Mouse (Mus musculus) adrenal gland (tissue): ENCODE data around the gene Map4k4.

Source experiments
- intact Hi-C: fragments of 180-260 bp; cut with DNase I; formaldehyde crosslinking; loops from one replicate; pipeline ENCODE4 v1.15.1; 2025

The Map4k4 gene

DNA sequence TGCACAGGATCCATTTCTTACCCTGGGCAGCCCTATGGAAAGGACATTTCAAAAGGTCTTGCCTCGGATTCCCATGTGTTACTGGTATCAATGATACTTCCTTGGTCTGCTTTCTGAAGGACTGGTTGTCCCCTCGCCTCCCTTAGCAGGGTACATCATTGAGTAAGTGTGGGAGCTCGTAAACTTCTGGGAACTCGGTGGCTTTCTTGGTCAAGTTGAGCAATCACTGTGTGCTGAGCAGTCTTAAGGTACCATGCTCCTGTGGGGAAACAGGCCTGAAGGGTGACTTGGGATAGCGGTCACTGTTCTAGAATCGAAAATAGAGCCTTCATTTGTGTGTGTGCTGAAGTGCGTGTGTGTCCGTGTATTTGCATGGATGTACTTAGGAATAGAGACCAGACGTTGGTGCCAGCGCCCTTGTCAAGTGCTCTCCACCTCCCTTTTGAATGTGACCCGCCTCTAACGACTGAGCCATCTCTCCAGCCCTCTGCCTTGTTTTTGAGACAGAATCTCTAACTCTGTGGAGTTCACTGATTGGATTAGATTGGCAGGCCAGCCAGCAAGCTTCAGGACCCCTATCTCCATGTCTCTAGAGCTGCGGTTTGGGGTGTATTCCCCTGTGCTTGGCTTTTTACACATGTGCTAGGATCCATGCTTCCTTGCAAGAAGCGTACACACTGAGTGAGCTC lies 129.7 kb downstream of the Map4k4 start:
- intact Hi-C loops = no loop called here

DNA sequence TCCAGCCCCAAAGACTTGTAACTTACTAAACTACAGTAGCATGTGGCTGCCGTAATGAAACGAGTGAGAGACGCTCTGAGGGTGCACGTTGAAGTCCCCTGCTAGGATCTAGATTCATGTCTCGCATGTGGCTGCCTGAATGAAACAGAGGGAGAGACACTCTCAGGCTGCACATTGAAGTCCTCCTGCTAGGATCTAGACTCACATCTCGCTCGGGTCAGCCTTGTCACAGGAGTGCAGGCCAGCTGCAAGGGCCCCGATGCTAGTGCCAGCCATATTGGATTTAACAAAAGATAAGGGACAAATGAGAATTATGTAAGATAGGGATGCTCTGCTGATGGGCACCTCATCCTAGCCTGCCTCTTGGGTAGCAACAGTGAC lies 130.3 kb downstream of the Map4k4 start:
- intact Hi-C loops = no loop called here

- intact Hi-C loops = no loop called here
Observed at GRCm38 (mm10) chr1:40031626-40032025, 130.9 kb downstream of the Map4k4 start.

DNA sequence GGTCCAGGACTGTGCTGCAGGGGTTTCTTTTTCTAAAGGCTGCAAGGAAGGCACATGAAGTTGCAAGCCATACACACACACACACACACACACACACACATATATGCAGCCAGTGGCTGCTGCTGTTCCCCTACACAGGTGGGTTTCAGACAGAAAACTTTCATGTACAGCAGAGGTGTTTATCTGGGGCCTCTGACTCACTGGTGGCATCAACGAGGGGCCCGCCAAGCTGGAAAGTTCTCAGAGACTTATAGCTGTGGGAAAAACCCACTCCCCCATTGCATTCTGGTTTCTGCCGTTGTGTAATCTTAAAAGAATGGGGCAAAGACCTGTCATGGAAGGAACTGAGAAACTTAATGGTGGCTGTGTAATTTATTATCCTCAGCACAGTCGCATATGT lies 132.6 kb downstream of the Map4k4 start:
- intact Hi-C loops = no loop called here

GRCm38 (mm10) chr1:40033743-40034420 lies 133.2 kb downstream of the Map4k4 start:
- intact Hi-C loops = no loop called here

DNA sequence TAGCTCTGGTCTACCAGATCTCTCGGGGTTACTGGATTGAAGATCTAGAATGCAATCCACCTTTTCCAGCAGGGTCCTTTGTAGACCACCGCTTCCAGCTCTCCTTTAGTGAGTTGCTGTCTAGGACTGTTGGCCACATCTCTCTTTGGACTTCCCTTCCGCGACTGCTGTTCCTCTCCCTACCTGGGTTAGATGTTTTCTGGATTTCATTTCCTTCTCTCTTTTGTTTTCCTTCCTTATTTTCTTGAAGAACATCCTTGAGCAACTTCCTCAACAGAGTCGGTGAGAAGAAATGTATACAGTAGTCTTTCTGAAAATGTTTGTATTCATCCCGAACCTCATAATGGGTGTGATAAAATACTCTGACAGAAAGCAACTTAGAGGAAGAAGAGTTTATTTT lies 137.1 kb downstream of the Map4k4 start:
- intact Hi-C loops = no loop called here

DNA sequence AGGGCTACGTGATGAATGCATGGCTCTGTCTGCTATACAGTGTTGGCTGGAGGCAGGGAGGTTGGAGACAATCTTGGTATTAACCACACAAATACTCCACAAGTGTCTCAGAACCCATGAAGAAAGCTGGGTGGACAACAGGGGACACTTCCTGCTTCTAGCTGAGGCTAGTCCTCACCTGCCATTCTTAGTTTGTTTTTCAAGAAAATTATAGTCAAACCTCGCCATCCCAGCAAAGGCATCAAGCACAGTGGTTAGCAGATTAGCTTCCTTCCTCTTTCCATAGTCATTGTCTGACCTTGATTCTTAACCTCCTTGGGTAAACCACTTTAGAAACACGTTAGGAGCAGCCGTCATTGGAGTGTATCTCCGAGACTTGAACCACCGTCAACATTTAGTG lies 145.0 kb downstream of the Map4k4 start:
- intact Hi-C loops = no loop called here

DNA sequence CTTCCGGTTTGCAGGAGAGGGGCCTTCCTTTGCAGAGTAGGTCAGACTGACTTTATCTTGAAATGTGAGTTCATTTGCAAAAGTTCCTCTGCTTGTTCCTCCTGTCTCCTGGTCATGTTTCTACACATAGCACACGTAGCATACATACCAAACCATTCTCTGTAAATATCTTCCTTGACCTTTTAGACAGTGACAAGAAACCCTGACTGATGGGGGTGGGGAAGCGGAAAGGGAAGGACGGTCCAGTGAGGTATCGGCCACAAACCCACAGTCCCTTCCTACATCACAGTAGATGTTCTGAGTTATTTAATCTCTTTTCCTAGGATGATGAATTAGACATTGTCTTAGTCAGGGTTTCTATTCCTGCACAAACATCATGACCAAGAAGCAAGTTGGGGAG lies 145.9 kb downstream of the Map4k4 start:
- intact Hi-C loops = no loop called here

- intact Hi-C loops = no loop called here
Observed at GRCm38 (mm10) chr1:40051157-40051556, 150.4 kb downstream of the Map4k4 start.

- intact Hi-C loops = no loop called here
Observed at GRCm38 (mm10) chr1:40052156-40052555, 151.4 kb downstream of the Map4k4 start.

GRCm38 (mm10) chr1:40053071-40053470 lies 152.4 kb downstream of the Map4k4 start:
- intact Hi-C loops = no loop called here

DNA sequence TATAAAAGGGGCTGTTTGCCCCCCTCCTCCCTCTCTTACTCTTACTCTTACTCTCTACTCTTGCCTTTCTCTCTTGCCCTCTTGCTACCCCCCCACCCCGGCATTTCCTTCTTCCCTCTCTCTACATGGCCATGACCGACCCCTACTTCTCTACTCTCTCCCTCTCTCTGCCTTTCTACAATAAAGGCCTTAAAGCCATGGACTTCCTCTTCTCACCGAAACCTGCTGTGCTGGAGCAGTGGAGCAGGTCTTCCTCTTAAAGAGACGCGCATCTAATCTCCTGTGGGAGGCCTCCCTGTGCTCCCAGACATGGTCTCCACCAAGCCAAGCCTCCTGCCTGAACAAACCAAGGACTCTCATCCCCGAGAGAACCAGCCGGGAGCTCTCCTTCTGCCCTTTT lies 154.3 kb downstream of the Map4k4 start:
- intact Hi-C loops = no loop called here

DNA sequence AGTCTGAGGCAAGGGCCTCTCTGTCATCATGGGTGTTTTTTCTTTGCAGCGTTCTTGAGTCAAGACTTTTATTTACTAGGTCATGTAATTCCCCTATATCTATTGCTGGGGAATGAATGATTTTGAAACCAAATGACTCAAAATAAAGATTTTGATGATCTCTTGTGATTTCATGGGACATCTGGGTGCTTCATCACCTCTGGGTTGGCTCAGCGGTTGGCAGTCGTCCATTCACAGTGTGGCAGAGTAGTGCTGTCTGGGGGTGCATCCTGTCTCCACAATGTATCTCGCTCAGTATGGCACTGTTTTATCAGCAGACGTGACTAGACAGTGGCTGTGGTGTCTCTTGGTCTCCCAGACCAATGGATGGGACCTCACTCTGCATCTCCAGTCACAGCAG lies 155.2 kb downstream of the Map4k4 start:
- intact Hi-C loops = no loop called here

GRCm38 (mm10) chr1:40057351-40057750 lies 156.6 kb downstream of the Map4k4 start:
- intact Hi-C loops = no loop called here

- intact Hi-C loops = no loop called here
Observed at GRCm38 (mm10) chr1:40058013-40058412, 157.3 kb downstream of the Map4k4 start.

DNA sequence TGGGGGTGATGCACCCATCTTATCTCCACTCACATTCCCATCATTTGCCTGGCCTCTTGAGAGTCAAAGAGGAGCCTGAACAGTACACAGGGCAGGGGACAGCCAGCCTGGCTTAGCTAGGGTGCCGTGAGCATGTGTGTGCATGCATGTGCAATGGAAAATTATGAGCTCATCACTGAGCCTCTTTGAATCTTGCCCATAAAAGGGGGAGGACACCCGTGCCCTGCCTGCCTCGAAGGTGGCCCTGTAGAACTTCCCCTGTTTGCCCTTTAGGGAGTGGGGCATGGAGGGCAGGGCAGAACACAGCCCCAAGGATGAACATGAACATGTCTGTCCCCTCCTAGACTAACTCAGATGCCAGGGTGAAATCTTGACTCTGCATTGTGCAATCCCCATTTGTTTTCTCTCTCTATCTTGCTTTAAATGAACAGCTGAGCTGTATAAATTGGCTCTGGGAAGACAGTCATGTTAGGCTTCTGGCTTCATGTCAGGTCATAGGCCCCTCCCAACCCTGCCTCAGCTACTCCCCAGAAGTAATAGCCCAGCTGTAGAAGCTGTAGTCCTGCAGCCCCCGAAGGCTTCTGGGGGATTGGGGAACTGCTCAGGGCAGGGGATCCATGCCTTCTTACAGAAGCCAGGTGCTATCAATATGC lies 158.5 kb downstream of the Map4k4 start:
- intact Hi-C loops = no loop called here

DNA sequence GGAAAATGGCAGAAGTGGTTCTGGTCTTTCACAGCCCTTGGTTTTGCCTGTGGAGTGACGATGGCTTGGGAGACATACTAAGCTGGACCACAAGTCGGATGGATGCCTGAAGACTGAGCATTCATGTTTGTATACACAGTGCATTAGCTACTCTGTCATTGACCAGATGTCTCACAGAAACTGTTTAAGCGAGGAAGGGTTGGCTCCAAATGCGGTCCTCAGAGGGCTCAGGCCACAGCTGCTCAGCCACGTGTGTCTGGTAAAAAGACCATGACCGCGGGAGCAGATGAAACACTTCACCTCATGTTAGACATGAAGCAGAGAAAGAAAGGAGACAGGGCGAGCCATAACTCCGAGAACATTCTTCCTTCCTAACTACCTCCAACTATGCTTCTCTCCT lies 160.6 kb downstream of the Map4k4 start:
- intact Hi-C loops = no loop called here

DNA sequence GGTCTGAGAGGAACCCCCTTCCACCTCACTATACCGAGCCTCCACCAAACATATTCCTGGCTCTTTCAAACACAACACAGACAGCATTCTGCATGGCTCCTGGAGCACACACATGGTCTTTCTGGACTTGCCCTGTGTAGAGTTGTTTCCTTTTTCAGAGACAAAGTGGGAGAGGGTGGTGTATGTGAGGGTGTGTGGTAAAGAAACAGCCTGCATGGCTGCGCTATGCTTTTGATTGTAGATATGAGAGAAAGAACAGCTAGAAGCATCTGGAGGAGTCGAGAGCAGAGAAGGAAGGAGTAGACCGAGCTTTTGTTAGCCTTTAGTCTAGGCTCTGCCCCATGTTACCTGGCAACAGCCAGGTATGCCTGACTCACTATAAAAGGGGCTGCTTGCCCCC lies 162.7 kb downstream of the Map4k4 start:
- intact Hi-C loops = no loop called here

- intact Hi-C loops = no loop called here
Observed at GRCm38 (mm10) chr1:40064508-40064907, 163.8 kb downstream of the Map4k4 start.

- intact Hi-C loops = no loop called here
Observed at GRCm38 (mm10) chr1:40072558-40072957, 171.8 kb downstream of the Map4k4 start.

GRCm38 (mm10) chr1:40073779-40074178 lies 173.1 kb downstream of the Map4k4 start, which contains the start of gene Il1r2:
TSS of gene Il1r2 (plus strand) at chr1:40074079.
- intact Hi-C loops = no loop called here
